In the genomic region with DNA sequence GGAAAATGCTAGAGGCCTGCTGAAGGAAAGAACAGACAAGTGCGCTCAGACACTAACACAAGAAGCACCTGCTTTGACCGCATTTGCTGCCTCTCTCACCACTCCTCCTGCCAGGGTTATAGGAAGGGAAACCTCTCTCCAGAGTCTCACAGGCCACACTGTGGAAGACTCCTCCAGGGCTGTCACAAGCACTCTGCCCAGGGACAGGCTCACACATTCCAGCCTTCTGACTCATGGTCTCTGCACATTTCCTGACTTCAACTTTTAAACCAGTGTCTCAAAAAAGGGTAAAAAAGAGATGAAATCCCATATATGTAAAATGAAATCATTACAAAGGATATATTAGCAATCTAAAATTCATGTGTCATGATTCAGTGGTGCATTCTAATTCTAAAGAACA, we compare ENCODE assay signal across 15 mouse cellular contexts. TPM values are rescaled to one million over a fixed set of nuclear protein-coding genes. Genes with fewer than 3 reads are reported as not detected.
DNase-seq lines count a peak whose midpoint lies in the region; ATAC-seq lines count a peak whose summit lies in the region.
"Had no signal": no experiment of that assay in that cellular context is flagged by ENCODE, and none has a peak within 500 bp of the region (broad histone marks: within the 10 kb centered on the region; RNA-seq: fewer than 3 reads in every experiment).

No protein-coding gene starts in this region.

- no peak overlapping the region for H3K4me3 ChIP-seq in heart, embryonic 13.5 days
- no peak overlapping the region for H3K4me3 ChIP-seq in forebrain, embryonic 10.5 days
- H3K4me3 ChIP-seq: embryonic facial prominence, embryonic 15.5 days; forebrain, embryonic 13.5 days; hindbrain, embryonic 15.5 days; midbrain, embryonic 15.5 days had no signal

- H3K4me2 ChIP-seq in heart, embryonic 13.5 days, result no peak overlapping the region
- H3K4me2 ChIP-seq: embryonic facial prominence, embryonic 15.5 days; forebrain, embryonic 13.5 days; hindbrain, embryonic 15.5 days; liver, embryonic 11.5 days; midbrain, embryonic 15.5 days had no signal

- peak overlapping the region; percentile 71 for H3K27ac ChIP-seq in heart, embryonic 13.5 days (replicated peaks)
- no peak overlapping the region for H3K27ac ChIP-seq in forebrain, embryonic 10.5 days
- H3K27ac ChIP-seq: embryonic facial prominence, embryonic 15.5 days had no signal

- intact Hi-C loops in heart, postnatal 36 days (cut with DNase I), result loop anchor here (5.0 kb wide), 2 partner anchors 84 to 99 kb away; a partner anchor contains a TSS

- peaks cover 75% of the 10 kb centered on the region for H3K4me1 ChIP-seq in heart, embryonic 13.5 days
- H3K4me1 ChIP-seq in forebrain, embryonic 10.5 days, result peaks cover 21% of the 10 kb centered on the region

- no peak overlapping the region for H3K9ac ChIP-seq in heart, embryonic 13.5 days
- H3K9ac ChIP-seq: embryonic facial prominence, embryonic 15.5 days; forebrain, embryonic 13.5 days; hindbrain, embryonic 15.5 days; midbrain, embryonic 15.5 days had no signal

- no peak for ATAC-seq in heart, embryonic 13.5 days (ENCODE audit: extremely low read depth, insufficient number of reproducible peaks, low FRiP score, low TSS enrichment)
- ATAC-seq: CD4-positive, CD25-positive, alpha-beta regulatory T cell, adult 4 months; forebrain, embryonic 13.5 days; midbrain, embryonic 15.5 days had no signal

- H3K9me3 ChIP-seq in heart, embryonic 13.5 days, result no peaks in the 10 kb centered on the region
- no peaks in the 10 kb centered on the region for H3K9me3 ChIP-seq in forebrain, embryonic 10.5 days
- H3K9me3 ChIP-seq: embryonic facial prominence, embryonic 15.5 days; forebrain, embryonic 13.5 days; hindbrain, embryonic 15.5 days; midbrain, embryonic 15.5 days had no signal

- H3K36me3 ChIP-seq in heart, embryonic 13.5 days, result peaks cover 36% of the 10 kb centered on the region
- H3K36me3 ChIP-seq in forebrain, embryonic 10.5 days (replicated peaks), result 0 out of 2 replicates have a peak, but pooled peaks cover 4% of the 10 kb centered on the region

- WGBS in heart, embryonic 13.5 days, result 58% methylated on average over 2 of the region's 2 CpGs
- WGBS in forebrain, embryonic 10.5 days, result 92% methylated on average over 2 of the region's 2 CpGs

- H3K27me3 ChIP-seq in heart, embryonic 13.5 days (replicated peaks), result no peaks in the 10 kb centered on the region
- H3K27me3 ChIP-seq in forebrain, embryonic 10.5 days (ENCODE audit: poor library complexity, severe bottlenecking), result no peaks in the 10 kb centered on the region
- H3K27me3 ChIP-seq: embryonic facial prominence, embryonic 15.5 days; forebrain, embryonic 13.5 days; hindbrain, embryonic 15.5 days; midbrain, embryonic 15.5 days had no signal

- DNase-seq in heart, postnatal 36 days, result no peak
- peak; percentile 52 for DNase-seq in lung, postnatal 10 days
- DNase-seq in lung, adult 18-20 months, result no peak
- peak; percentile 66 to 68 for DNase-seq in adrenal gland, postnatal 36 days
- no peak for DNase-seq in left cerebral cortex, adult 11 months (ENCODE audit: low spot score)
- DNase-seq in forebrain, embryonic 10.5 days (ENCODE audit: extremely low spot score, low spot score), result no peak
- DNase-seq: kidney, adult 18-20 months; layer of hippocampus, postnatal 36 days had no signal

RNA-seq across cellular contexts. Expression of a gene that starts 31.2 kb away (rescaled TPM):
- 34.4 and 41.8 TPM in 2 replicates for polyA plus RNA-seq in heart, embryonic 13.5 days (2015; fragmentation: Nextera tagmentation; extraction: Ambion mirVana)
- total RNA-seq in heart, postnatal 36 days (2021), result 10 to 100 TPM; 28.9 to 39.5 TPM
- total RNA-seq in adrenal gland, postnatal 36 days (2021), result 100 to 1,000 TPM; 160 to 181 TPM
- 59.3 and 66.1 TPM in 2 replicates for polyA plus RNA-seq in forebrain, embryonic 10.5 days (2016; fragmentation: Nextera tagmentation; extraction: Ambion mirVana)

Comparison
In these comparisons a context has a peak if more than half of its experiments do, and no peak if none do; other contexts are left out.
1. DNase-seq: peak in lung, postnatal 10 days (single experiment) and adrenal gland, postnatal 36 days (2 of 2); none in heart, postnatal 36 days (0 of 2), lung, adult 18-20 months (0 of 2), left cerebral cortex, adult 11 months (single experiment) and forebrain, embryonic 10.5 days (single experiment).